Mouse (Mus musculus) adrenal gland, postnatal 4 days (tissue): ENCODE measurements around the gene Cdon. TPM values are rescaled to one million over a fixed set of nuclear protein-coding genes. Genes with fewer than 3 reads are reported as not detected.

Experiments
- DNase-seq, 2 experiments: peaks; one replicate each; pipeline ENCODE4 v3.0.0; 2021 to 2022; ENCODE audit warnings: low spot score in 2 of 2, mixed read lengths in 2 of 2
- total RNA-seq, 2 experiments: library from RNA; stranded (reverse); gene quantifications; 2 replicates each; pipeline ENCODE4 v1.2.3; 2021

Gene Cdon
- total RNA-seq, 2 experiments from 2014 or later: 30.8 to 32.0 TPM

- DNase-seq: no peak
Observed at GRCm38 (mm10) chr9:35435565-35435964, 14.6 kb downstream of the Cdon start.

DNA sequence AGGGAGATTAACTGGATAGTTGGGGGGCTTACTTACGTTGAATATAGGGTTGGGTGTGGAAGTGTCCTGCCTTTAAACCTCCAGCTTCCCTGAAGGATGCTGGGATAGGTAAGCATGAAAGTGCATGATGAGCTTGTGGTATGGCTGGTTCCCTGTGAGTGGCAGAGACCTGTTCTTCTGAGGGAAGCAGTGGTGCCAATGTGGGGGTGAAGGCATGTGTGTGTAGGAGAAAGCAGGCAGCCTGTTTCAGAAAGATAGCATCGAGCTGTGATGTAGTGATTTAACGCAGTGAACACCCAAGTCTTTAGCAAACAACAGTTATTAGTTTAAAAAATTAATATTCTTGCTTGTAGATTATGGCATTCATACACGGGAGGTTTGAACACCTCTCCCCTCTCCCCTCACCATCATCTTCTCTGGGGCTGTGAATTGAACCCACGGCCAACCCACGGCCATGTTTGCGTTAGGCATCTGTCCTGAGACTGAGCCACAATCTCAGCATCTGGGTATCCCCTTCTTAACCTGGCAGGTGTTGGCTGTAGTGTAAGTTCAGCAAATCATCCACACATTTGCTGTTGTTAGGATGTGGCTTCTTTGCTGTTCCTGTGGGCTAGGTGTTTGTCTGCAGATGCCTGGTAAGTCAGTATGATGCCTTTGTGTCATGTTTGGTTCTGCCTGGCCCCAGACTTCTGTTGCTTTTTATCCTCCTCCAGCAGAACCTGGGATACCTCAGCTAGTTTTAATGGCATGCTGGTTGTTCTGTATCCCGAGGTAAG is 17.5 kb downstream of the Cdon start:
- DNase-seq: no peak

GRCm38 (mm10) chr9:35439062-35439442 is 18.1 kb downstream of the Cdon start:
- DNase-seq: no peak

- no peak for DNase-seq
Observed at GRCm38 (mm10) chr9:35439754-35440153, 18.8 kb downstream of the Cdon start.

DNA sequence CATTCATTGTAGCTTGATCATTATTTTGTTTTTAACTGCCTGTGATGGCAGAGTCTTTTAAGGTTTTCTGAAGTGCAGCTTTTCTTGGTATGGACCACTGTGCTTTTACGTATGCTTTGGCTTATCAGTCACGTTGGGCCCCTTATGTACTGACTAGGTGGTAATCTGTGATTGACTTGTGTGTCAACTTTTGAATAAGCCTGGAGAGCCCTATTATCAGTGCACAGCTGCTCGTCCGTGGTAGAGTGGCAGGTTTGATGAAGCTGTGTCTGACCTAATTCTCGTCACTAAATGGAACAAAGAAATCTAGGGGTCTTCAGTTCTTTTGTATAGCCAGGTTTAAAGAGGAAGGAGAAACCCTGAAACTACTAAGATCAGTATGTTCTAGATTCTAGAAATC is 21.5 kb downstream of the Cdon start:
- no peak for DNase-seq

GRCm38 (mm10) chr9:35443618-35444511 is 22.9 kb downstream of the Cdon start:
- DNase-seq: no peak

- no peak for DNase-seq
Observed at GRCm38 (mm10) chr9:35444512-35444886, 23.6 kb downstream of the Cdon start.

DNA sequence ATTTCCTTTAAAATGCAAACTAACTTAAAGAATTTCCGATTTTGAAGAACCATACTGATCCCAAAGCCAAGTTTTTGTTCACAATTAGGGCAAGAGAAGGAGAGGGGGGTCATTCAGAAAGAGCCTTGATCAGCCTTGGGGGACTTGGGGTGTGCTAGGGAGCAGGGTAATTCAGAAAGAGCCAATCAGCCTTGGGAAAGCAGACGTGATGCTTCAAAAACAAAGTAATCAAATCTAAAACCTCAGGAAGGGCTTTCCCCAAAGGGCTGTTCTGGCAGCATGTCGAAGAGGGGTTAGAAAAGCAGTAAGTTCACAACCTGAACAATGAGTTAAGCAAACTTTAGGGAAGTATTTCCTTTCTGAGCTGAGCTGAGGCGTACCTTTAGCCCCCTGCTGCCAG is 26.0 kb downstream of the Cdon start:
- DNase-seq: no peak

DNA sequence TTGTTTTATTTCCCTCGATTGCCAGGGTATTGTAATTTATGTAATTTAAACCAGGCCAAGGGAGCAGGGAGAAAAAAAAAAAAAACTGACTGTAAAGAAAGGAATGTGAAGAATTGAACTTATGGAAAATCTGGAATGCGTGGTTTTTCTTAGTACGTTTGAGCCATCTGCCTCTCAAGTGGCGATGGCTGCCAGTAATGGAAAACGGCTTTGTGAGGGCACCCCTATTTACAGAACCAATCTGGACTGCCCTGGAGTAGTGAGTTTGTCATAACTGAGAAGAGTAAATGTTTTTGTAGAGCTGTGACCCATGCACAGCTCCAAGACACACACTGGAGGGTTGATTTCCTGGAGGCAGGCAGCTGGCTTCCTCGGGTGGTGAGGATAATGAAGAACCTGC is 32.4 kb downstream of the Cdon start:
- no peak for DNase-seq

GRCm38 (mm10) chr9:35459594-35459993 is 38.7 kb downstream of the Cdon start:
- DNase-seq: no peak

DNA sequence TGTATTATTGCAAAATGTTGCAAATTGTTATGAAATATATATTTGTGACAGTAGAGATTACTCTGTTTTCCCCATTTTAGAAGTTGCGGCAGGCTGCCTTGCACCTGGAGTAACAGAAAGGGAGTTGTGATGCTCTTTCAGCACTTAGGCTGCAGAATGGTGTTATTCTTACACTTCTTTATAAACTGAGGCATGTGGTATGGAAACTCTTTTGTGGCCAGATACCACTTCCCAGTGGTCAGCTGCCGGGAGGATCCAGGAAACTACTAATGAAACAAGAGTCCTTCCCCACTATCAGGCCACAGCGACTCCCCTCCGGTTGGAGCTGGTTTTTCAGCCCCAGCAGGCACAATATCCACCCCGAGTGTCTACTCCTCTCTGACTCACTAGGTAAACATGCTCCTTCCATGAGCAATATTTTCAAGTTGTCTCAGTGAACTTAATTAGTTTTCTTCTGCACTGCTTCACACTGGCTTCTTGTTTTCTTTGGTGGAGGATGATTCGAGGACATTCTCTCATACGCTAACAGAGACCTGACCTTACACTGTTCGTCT is 46.4 kb downstream of the Cdon start:
- no peak for DNase-seq

DNA sequence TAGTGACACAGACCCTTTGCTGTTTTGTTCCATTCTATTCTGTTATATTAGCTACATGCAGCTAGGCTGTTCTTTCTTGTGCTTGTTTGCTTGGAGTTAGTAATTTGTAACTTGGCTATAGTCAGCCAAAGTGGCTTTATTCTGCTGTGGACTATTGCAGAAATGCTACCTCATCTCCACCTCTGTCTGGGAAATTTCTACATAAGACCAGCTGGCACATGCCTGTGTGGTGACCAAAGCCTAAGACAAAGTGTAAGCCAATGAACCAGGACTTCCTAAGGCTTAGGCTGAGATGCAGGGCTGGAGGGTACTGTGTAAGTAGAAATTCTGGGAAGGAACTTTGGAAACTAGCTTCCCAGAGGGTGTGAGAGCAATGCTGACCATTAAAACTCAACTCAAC is 48.0 kb downstream of the Cdon start:
- no peak for DNase-seq

GRCm38 (mm10) chr9:35474104-35474724 is 53.3 kb downstream of the Cdon start:
- no peak for DNase-seq

DNA sequence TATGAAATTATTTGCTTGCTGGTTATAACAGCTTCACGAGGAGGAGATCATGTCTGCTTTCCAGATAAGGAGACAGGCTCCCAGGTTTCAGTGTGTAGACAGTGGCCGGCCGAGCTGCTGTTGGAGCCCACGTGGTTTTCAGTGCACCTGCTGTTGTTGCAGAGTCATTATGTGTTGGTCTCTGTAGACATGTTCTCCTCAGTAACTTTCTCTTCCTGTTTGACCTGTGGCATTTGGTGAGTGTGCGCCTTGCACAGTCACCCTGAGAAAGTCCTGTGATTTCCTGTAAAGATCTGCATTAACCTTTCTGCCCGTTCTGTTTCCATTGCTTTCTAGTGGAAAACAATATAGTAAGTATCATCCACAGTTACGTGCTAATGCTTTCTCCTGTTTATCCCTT is 54.5 kb downstream of the Cdon start:
- DNase-seq: no peak

GRCm38 (mm10) chr9:35479456-35479855 is 58.5 kb downstream of the Cdon start:
- no peak for DNase-seq

- DNase-seq: no peak
Observed at GRCm38 (mm10) chr9:35482014-35482898, 61.3 kb downstream of the Cdon start.

DNA sequence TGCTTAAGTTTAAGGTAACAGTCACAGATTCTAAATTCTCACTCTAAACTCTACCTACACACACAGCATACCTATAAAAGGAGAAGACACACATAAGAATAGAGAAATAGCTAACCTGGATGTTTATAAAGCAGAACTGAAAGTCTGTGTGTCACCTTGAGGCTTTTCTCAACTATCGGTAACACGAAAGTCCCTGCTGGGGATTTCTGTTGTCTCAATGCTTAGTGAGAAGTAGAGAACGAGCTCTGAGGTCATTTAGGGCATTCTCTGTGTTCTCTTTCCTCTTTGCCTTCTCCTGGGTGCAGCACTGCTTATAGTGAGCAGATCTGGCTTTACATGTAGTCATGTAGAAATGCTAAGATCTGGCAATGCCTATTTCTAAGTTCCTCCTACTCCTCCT is 63.0 kb downstream of the Cdon start:
- DNase-seq: no peak

DNA sequence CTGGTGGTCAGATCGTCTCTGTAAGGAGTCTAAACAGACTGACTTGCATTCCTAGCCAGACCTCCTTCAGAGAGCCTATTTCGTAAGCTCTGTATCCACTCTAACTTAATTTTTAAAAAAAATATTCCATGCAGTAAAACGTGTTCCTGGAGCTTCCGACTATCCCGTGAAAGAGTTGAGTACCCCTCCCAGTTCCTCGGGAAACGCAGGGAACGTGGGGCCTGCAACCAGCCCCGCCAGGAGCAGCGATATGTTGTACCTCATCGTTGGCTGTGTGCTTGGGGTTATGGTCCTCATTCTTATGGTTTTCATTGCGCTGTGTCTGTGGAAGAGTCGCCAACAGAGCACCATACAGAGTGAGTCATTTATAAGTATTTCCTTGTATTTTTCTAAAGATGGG is 65.7 kb downstream of the Cdon start:
- no peak for DNase-seq

GRCm38 (mm10) chr9:35488496-35488895 is 67.6 kb downstream of the Cdon start:
- DNase-seq: no peak

GRCm38 (mm10) chr9:35491109-35491866 is 70.4 kb downstream of the Cdon start:
- DNase-seq: no peak
